Mouse (Mus musculus): ENCODE results near the gene Snrnp25. TPM values are rescaled to one million over a fixed set of nuclear protein-coding genes. Genes with fewer than 3 reads are reported as not detected.
"Not testable (repeated sequence)": the region's sequence is repeated elsewhere in the genome, so short reads cannot be mapped to it uniquely, and the experiment has no call there.

Gene Snrnp25
- polyA plus RNA-seq, 1 experiment from 2014 or later = 114 TPM

DNA sequence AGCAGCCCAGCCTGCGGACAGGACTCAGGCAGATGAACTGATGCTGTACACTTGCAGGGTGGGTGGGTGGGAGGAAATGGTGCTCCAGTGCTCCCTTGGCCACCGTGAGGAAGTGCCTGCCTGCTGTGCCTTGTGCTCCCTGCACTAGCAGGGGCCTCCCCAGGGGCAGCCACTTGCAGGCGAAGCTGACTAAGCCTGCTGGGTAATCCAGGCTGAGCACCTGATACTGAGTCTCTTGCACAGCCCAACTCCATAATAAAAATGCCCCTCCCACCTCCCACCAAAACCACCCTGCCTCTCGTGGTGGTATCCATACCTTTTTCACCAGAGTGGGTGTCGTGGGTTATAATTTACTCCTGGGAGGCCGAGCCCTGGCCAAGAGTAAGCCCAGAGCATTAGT is 6.0 kb upstream of the Snrnp25 start:
- H3K9me3 ChIP-seq (ENCODE audit: control insufficient read depth, low read length) = no peaks in the 10 kb centered on the region
- no peak overlapping the region for H3K4me3 ChIP-seq (ENCODE audit: low read depth, low read length)
- peak overlapping the region; percentile 22 for H3K4me2 ChIP-seq
- DNase-seq (ENCODE audit: low spot score) (no peak), ATAC-seq (replicated peaks; ENCODE audit: low FRiP score) (0 out of 2 replicates have a peak, but pooled peaks have one; percentile 40)
- no peaks in the 10 kb centered on the region for H3K36me3 ChIP-seq (ENCODE audit: control insufficient read depth, insufficient read depth, low read length)
- H3K27me3 ChIP-seq (replicated peaks; ENCODE audit: control insufficient read depth, insufficient read depth, low read length) = no peaks in the 10 kb centered on the region
- H3K9ac ChIP-seq (ENCODE audit: low read depth, low read length) = peak overlapping the region; percentile 34; the same call in 1 of the 2 replicates
- H3K4me1 ChIP-seq (replicated peaks; ENCODE audit: control insufficient read depth, insufficient read depth, low read length) = peaks cover 27% of the 10 kb centered on the region
- H3K27ac ChIP-seq (ENCODE audit: low read depth, low read length) = no peak overlapping the region
- WGBS = 41% methylated on average over 6 of the region's 6 CpGs

DNA sequence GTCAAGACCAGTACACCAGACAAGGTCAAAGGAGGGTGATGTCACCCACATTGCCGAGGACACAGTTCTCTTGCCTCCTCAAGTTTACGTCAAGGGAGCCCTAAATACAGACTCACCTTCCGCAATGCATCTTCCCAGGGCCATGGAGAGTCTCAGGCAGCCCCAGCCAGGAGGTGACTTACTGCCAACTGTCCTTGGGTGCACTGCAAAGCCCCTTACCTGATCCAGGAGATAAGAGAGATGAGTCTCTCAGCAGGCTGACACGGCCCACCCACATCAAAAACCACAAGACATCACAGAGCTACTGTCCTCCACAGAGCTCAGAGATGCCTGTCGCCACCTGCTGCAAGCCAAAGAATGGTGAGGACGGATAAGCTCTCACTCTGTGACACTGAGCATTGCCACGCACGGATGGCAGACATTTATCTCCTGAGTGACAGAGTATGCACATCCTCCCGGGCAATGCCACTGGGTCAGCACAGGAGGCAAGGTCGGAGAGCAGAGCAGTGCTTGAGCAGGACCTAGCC is 5.1 kb upstream of the Snrnp25 start, which contains the start of gene Il9r:
Gene Il9r (minus strand): TSS at position 205 of the 527 bp plus-strand sequence.
- ATAC-seq (replicated peaks; ENCODE audit: low FRiP score) (peak; percentile 20), DNase-seq (ENCODE audit: low spot score) (no peak)
- Histone ChIP-seq H3K9me3 (ENCODE audit: control insufficient read depth, low read length) (no peaks in the 10 kb centered on the region), H3K4me3 (ENCODE audit: low read depth, low read length) (no peak within 1 kb of the TSS), H3K4me2 (peak within 1 kb of the TSS; percentile 22), H3K4me1 (replicated peaks; ENCODE audit: control insufficient read depth, insufficient read depth, low read length) (peaks cover 33% of the 10 kb centered on the region), H3K36me3 (ENCODE audit: control insufficient read depth, insufficient read depth, low read length) (no peaks in the 10 kb centered on the region), H3K9ac (ENCODE audit: low read depth, low read length) (peak within 1 kb of the TSS; percentile 34; the same call in 1 of the 2 replicates), H3K27me3 (replicated peaks; ENCODE audit: control insufficient read depth, insufficient read depth, low read length) (no peaks in the 10 kb centered on the region), H3K27ac (ENCODE audit: low read depth, low read length) (no peak within 1 kb of the TSS)
- WGBS = 36% methylated on average over 10 of the region's 10 CpGs

DNA sequence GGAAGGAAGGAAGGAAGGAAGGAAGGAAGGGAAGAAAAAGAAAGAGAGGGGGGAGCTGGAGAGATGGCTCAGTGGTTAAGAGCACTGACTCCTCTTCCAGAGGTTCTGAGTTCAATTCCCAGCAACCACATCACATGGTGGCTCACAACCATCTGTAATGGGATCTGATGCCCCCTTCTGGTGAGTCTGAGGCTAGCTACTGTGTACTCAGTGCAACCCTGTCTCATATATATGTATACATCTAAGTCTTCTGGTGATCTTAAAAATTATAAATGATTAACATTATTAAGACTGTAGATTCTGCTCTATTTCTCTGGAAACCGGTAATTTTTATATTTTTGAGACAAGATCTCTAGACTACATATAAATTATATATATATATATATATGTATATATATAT is 4.2 kb upstream of the Snrnp25 start:
- not testable (repeated sequence) for H3K27ac ChIP-seq (ENCODE audit: low read depth, low read length); H3K4me2 ChIP-seq; H3K9ac ChIP-seq (ENCODE audit: low read depth, low read length); H3K36me3 ChIP-seq (ENCODE audit: control insufficient read depth, insufficient read depth, low read length); DNase-seq (ENCODE audit: low spot score); H3K9me3 ChIP-seq (ENCODE audit: control insufficient read depth, low read length); H3K27me3 ChIP-seq (replicated peaks; ENCODE audit: control insufficient read depth, insufficient read depth, low read length); ATAC-seq (replicated peaks; ENCODE audit: low FRiP score); H3K4me3 ChIP-seq (ENCODE audit: low read depth, low read length)
- peaks cover 29% of the 10 kb centered on the region for H3K4me1 ChIP-seq (replicated peaks; ENCODE audit: control insufficient read depth, insufficient read depth, low read length)
- 69% methylated on average over 1 of the region's 1 CpGs for WGBS

DNA sequence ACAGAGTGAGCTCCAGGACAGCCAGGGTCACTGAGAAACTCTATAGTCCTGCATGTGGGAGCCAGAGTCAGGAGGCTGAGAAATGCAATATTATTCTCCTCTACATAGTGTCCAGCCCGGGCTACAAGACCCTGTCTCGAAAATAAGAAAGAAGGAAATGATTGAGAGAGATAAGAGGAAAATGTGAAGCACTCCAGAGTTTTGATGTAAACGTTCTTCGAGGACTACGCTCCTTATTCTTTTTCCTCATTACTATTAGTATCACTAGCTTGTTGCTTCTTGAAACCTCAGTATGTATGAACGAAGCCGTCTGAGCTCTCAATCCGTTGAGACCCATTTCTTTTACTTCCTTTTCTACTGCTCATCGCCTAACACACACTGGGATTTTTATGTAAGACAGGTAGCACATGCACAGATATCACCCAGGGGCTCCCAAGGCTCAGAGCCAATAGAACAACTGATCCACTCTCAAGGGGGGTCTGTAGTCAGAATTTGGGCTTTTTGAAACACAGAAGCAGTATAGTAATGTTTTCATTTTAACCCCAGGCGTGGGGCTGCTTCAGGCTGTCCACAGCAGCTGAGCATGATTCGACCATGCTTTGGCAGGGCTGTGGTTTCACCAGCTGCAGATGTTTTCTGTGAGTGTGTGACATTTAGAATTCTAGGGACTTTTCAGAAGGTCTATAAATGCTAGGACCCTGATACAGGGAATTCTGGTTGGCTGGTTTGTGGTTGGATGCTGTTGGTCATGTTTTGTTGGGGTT is 3.1 kb upstream of the Snrnp25 start:
- Histone ChIP-seq H3K4me3 (ENCODE audit: low read depth, low read length) (no peak overlapping the region), H3K9ac (ENCODE audit: low read depth, low read length) (no peak overlapping the region), H3K27me3 (replicated peaks; ENCODE audit: control insufficient read depth, insufficient read depth, low read length) (no peaks in the 10 kb centered on the region), H3K9me3 (ENCODE audit: control insufficient read depth, low read length) (no peaks in the 10 kb centered on the region), H3K4me1 (replicated peaks; ENCODE audit: control insufficient read depth, insufficient read depth, low read length) (peaks cover 31% of the 10 kb centered on the region), H3K36me3 (ENCODE audit: control insufficient read depth, insufficient read depth, low read length) (no peaks in the 10 kb centered on the region; the same call in 1 of the 2 replicates), H3K27ac (ENCODE audit: low read depth, low read length) (no peak overlapping the region), H3K4me2 (no peak overlapping the region)
- DNase-seq (ENCODE audit: low spot score) (no peak), ATAC-seq (replicated peaks; ENCODE audit: low FRiP score) (no peak)
- 56% methylated on average over 11 of the region's 11 CpGs for WGBS

DNA sequence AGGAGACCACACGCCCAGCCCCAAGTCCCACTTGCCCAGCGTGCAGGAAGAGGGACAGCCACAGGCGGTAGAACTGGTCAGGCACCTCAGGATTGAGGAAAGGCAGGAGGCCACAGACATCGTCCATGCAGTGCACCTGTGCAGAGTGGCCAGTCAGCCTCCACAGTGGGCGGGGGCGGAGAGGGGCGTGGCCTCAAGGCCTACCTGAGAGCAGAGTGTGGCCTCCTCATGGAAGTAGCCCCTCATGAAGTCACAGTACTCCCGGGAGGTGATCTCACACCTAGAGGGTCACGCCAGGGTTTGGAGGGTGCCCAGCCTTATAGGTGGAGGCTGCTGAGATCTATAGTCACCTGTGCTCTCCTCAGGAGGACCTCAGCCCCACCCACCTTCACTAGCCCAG is 5.4 kb downstream of the Snrnp25 start:
- ATAC-seq (replicated peaks; ENCODE audit: low FRiP score) = no peak

DNA sequence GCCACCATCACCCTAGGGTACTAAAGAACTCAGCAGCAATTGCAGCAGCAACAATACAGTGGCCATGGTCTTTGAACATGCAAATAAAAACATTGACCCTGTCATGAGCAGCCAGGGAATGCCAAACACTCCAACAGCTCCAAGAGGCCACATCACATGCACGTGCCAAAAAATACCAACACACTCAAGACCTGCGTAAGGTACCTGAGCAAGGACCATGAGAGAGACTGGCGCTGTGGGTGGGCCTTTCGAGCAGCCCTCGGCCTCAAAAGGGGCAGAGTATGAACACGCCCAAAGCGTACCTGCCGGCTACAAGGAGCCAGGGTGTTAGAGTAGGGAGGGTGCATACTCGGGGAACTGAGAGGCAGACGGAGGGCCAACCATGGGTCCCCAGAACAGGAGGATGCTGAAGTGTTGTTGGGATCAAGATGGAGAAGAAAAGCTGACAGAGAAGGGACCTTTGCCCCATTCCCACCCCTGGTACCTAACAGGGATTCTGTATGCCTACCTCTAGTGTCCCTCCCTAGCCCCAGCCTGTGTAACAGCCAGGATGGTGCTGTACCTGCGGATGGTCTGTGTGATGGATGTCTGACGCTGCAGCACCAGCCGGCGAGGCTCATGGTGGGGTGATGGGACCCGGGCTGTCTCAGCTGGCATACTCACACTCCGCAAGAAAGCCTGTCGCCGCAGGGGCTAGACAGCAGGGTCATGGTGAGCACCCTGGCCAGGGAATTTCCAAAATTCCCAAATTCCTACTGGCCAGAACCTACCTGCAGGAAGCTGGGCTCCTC is 10.4 kb downstream of the Snrnp25 start:
- ATAC-seq (replicated peaks; ENCODE audit: low FRiP score) (no peak), DNase-seq (ENCODE audit: low spot score) (no peak)
- WGBS = 90% methylated on average over 18 of the region's 18 CpGs
- no peak overlapping the region for H3K4me3 ChIP-seq (ENCODE audit: low read depth, low read length)
- H3K9me3 ChIP-seq (ENCODE audit: control insufficient read depth, low read length) = no peaks in the 10 kb centered on the region
- peaks cover 4% of the 10 kb centered on the region; the same call in 1 of the 2 replicates for H3K4me1 ChIP-seq (replicated peaks; ENCODE audit: control insufficient read depth, insufficient read depth, low read length)
- no peak overlapping the region for H3K27ac ChIP-seq (ENCODE audit: low read depth, low read length)
- peaks cover 9% of the 10 kb centered on the region for H3K27me3 ChIP-seq (replicated peaks; ENCODE audit: control insufficient read depth, insufficient read depth, low read length)
- H3K36me3 ChIP-seq (ENCODE audit: control insufficient read depth, insufficient read depth, low read length) = peaks cover 5% of the 10 kb centered on the region; the same call in 1 of the 2 replicates
- H3K4me2 ChIP-seq = no peak overlapping the region
- no peak overlapping the region for H3K9ac ChIP-seq (ENCODE audit: low read depth, low read length)

More for the DNA sequence above, 5.4 kb downstream of the Snrnp25 start:
- H3K9ac ChIP-seq (ENCODE audit: low read depth, low read length) = no peak overlapping the region
- peaks cover 4% of the 10 kb centered on the region for H3K4me1 ChIP-seq (replicated peaks; ENCODE audit: control insufficient read depth, insufficient read depth, low read length)
- 89% methylated on average over 9 of the region's 9 CpGs for WGBS
- H3K4me3 ChIP-seq (ENCODE audit: low read depth, low read length) = no peak overlapping the region
- H3K9me3 ChIP-seq (ENCODE audit: control insufficient read depth, low read length) = no peaks in the 10 kb centered on the region
- no peak overlapping the region for H3K4me2 ChIP-seq
- no peak for DNase-seq (ENCODE audit: low spot score)
- peaks cover 22% of the 10 kb centered on the region; the same call in 1 of the 2 replicates for H3K36me3 ChIP-seq (ENCODE audit: control insufficient read depth, insufficient read depth, low read length)
- H3K27ac ChIP-seq (ENCODE audit: low read depth, low read length) = no peak overlapping the region
- no peaks in the 10 kb centered on the region for H3K27me3 ChIP-seq (replicated peaks; ENCODE audit: control insufficient read depth, insufficient read depth, low read length)

DNA sequence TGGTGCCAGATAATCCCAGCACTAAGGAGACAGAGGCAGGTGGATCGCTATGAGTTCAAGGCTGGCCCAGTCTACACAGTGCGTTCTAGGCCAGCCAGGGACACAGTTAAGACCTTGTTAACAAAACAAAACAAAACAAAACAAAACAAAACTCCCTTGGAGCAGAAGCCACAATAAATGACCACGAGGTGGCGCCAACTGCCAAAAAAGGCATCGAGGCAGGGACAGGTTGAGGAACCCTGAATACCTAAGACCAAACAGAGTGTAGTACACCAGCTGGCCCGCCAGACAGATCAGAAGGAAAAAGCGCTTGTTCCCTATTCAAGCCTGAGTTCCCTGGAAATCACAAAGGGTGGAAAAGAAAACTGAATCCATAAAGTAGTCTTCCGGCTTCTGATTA is 11.6 kb downstream of the Snrnp25 start:
- ATAC-seq (replicated peaks; ENCODE audit: low FRiP score) = 0 out of 2 replicates have a peak, but pooled peaks have one; percentile 42
- Histone ChIP-seq H3K9ac (ENCODE audit: low read depth, low read length) (no peak overlapping the region), H3K27ac (ENCODE audit: low read depth, low read length) (no peak overlapping the region), H3K4me3 (ENCODE audit: low read depth, low read length) (no peak overlapping the region), H3K36me3 (ENCODE audit: control insufficient read depth, insufficient read depth, low read length) (peaks cover 2% of the 10 kb centered on the region; the same call in 1 of the 2 replicates), H3K9me3 (ENCODE audit: control insufficient read depth, low read length) (no peaks in the 10 kb centered on the region), H3K4me1 (replicated peaks; ENCODE audit: control insufficient read depth, insufficient read depth, low read length) (peaks cover 9% of the 10 kb centered on the region), H3K4me2 (no peak overlapping the region), H3K27me3 (replicated peaks; ENCODE audit: control insufficient read depth, insufficient read depth, low read length) (peaks cover 22% of the 10 kb centered on the region)
- 25% methylated on average over 8 of the region's 8 CpGs for WGBS
- peak; percentile 59 for DNase-seq (ENCODE audit: low spot score)

DNA sequence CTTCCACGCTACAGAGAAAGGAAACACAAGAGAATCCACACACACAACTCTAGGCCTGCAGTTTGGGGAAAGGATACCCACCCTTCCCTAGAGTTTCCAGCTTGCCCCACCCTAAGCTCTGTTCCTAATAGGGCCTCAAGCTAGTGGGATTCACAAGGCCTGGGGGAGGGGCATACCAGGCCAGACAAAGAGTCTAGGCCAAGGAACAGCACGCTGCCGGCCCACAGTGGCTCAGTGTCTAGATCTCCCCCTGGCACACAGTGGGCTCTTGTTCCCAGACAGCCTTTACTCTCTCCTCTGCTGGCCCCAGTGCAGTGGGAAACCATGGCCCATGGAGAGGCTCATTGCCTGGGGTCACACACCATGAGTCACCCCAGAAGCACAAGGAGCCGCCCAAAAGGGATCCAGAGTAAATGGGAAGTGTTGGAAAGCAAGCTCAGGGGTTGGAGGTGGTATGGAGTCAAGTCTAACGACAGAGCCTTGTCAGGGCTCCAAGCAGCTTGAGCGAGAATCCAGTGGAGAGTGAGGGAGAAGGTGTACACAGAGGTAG is 13.4 kb downstream of the Snrnp25 start:
- H3K4me3 ChIP-seq (ENCODE audit: low read depth, low read length) = no peak overlapping the region
- WGBS = 72% methylated on average over 6 of the region's 6 CpGs
- no peak overlapping the region for H3K4me2 ChIP-seq
- ATAC-seq (replicated peaks; ENCODE audit: low FRiP score) (no peak), DNase-seq (ENCODE audit: low spot score) (no peak)
- no peak overlapping the region for H3K27ac ChIP-seq (ENCODE audit: low read depth, low read length)
- H3K4me1 ChIP-seq (replicated peaks; ENCODE audit: control insufficient read depth, insufficient read depth, low read length) = peaks cover 24% of the 10 kb centered on the region
- 0 out of 2 replicates have a peak, but pooled peaks cover 3% of the 10 kb centered on the region for H3K9me3 ChIP-seq (ENCODE audit: control insufficient read depth, low read length)
- H3K36me3 ChIP-seq (ENCODE audit: control insufficient read depth, insufficient read depth, low read length) = peaks cover 2% of the 10 kb centered on the region; the same call in 1 of the 2 replicates
- H3K27me3 ChIP-seq (replicated peaks; ENCODE audit: control insufficient read depth, insufficient read depth, low read length) = peaks cover 38% of the 10 kb centered on the region
- H3K9ac ChIP-seq (ENCODE audit: low read depth, low read length) = no peak overlapping the region
